Mouse (Mus musculus) right cerebral cortex, adult 18-20 months (tissue): Measurements from ENCODE around the gene Slc26a9.

Source experiments
- DNase-seq: peaks from one replicate; pipeline ENCODE4 v3.0.0; 2022; ENCODE audit warnings: mixed read lengths

The Slc26a9 gene

DNA sequence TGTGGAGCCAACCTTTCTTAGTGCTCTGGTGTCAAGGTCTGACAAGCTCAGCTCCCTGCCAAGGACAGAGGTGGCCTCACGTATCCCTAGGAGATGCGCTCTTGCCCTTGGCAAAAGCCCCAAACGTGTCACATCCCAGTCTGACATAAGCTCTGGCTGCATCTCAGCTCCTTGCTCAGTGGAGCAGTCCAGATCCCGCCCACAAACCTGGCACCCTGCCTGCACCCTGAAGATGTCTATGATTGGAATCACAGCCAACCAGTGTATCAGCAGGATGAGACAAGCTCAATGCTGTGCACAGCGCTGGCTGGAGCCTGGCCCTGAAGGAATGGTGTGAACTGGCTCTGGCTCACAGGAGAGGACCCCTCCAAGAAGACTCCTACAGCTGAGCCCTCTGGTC lies 6.6 kb upstream of the Slc26a9 start:
- DNase-seq: peak; percentile 96

DNA sequence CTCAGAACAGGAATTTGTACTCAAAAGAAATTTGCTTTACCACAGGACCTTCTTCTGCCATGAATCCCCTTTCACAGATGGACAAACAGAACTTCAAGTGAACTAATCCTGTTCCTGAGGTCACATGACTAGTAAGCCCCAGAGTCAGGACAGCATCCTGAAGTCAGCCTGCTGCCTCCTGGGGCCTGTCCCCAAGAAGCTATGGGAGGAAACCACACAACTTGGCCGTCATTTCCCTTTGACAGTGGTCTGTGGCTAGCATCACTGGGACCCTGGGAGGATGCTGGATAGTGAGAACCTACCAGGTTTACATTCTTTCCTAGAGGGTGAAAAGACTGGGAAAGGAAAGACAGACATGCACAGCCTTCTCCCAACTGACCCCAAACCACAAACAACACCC lies 5.1 kb upstream of the Slc26a9 start:
- DNase-seq: no peak

DNA sequence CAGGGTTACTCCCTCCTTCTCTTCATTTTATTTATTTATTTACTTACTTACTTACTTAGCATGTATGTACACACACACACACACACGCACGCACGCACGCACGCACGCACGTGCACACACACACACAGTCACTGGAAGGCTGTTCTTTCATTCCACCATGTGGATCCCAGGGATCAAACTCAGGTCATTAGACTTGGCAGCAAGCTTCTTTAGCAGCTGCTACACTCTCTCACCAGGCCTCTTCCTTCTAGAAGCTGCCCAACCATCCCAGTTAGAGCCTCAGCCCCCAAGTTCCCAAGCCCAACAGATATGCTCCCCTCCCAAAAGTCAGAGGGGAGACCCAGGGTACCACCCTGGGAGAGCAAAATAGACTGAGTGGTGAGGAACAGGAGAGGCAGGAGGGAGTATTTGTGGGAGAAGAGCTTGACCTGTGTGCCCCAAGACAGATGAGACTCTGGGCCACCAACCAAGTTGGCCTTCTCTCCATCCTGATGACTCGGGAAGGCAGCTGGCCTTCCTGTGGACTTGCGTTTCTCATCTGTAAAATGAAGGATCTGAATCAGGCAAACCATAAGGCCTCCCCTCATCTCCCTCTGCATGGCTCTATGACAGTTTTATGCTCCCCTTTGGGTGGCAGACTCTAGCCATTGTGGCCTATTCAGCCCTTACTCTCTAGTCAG lies 4.2 kb upstream of the Slc26a9 start:
- DNase-seq: no peak

DNA sequence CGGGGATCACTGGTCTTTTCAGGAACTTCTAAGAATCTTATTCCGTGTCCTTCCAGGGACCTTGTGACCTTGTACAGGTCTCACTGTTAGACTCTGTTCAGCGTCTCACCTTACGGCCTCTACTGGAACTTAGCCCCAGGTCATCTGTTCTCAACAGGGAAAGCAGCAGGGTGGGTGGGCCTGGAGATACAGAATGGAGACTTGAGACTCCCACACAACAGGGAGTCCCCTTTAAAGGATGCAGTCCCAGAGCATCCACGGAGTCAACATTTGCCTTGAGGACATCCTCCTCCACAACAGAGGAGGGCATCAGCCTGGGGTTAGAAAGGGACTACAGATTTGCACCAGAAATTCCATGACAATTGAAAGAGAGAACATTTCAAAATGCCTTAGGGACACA lies 1.6 kb downstream of the Slc26a9 start:
- DNase-seq: no peak

DNA sequence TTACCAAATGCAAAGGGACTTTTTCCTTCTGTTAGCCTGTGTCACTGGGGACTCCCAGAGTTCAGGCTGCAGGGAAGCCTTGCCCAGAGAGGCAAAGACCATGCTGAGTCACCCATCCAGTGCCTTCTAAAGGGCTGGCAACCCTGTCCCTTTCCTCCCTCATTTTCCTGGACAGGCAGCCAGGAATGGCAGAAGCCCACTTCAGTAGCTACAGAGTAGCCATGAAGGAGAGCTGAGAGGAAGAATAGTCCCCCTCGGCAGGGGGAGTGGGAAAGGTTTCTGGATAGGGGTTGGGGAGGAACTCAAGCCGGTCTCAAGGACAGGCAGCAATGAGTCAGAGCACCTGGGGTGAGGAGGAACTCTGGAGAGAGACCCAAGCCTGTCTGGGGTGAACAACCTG lies 3.9 kb downstream of the Slc26a9 start:
- DNase-seq: no peak

DNA sequence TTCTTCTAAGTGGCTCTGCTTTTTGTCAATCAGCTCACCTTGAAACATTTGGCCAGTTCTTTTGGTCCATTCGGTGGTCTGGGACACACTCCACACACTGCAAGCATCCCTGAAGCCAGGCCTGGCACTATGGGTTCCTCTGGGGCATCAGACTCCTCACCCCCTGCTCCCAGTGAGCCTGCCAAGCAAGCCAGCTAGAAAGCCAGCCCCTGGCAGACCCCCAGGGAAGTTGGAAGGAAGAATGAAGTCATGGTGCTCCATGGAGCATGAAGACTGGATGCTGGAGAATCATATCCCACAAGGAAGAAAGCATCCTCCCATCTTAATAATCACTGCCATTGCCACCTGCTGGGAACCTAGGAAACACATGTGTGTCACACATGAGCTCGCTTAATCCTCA lies 4.8 kb downstream of the Slc26a9 start:
- DNase-seq: no peak

DNA sequence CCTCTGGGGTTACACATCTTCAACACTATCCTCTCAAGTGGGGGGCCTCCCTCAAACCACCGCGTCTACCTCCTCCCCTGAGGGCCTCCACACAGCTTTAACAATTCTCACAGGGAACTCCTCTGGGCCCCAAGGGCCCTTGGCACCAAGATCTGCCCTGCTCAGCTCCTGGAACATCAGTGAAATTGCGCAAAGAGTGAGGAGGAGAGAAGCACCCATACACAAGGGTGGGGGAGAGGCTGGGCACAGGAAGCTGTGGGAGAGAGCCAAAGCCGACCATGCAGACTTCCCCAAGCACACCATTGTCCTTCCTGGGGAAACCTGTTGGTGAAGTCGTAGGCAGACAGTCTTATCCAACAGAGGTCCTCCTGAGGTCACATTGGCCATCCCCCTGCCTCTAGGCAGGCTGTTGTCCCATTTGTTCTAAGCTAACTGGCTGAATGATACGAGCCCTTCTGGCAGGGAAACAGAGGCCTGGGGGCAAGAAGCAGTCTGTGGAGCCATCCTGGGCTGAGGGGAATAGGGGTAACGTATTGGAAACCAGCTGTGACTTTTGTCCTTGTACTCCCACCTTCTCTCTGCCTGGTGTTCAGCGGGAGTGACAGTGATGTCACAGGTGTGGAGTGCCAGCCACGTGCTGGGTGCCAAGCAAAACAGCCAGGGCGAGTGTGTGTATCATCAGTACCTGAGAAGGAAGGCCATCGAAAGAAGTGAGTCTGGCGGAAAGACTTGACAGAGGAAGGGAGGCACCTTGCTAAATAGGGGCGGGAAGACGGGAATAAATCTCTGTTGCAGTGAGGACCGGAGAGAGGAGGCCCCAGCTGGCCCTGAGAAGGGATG lies 6.1 kb downstream of the Slc26a9 start:
- no peak for DNase-seq

DNA sequence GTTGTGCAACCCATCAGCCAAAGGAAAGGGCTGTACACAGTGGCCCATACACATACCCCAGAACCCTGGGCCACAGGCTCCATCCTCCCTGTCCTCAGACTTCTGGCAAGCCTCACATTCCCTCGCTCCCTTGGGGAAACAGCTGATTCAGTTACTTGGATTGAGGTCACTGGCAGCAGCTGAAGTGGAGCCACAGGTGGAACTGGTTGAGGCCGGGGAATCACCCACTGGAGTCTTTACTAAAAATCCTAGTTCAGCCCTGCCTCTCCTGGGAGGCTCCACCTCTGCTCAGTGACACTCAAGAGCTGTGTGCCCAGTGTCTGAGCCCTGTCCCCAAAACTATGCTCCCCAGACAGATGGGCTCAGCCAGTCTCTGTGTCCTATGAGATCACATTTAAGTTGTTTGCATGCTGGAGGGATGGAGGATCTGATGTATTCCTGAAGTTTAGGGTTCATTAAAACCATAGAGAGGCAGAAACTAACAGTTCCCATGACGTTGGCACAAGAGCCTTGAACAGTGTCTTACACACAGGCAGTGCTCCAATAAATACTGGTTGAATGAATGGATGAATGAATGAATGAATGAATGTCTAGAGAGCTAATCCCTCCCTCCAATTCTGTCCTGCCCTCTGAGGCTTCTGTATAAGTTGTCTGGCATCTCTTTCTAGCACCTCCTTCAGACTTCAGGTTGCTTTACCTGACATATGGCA lies 7.5 kb downstream of the Slc26a9 start:
- DNase-seq: no peak

DNA sequence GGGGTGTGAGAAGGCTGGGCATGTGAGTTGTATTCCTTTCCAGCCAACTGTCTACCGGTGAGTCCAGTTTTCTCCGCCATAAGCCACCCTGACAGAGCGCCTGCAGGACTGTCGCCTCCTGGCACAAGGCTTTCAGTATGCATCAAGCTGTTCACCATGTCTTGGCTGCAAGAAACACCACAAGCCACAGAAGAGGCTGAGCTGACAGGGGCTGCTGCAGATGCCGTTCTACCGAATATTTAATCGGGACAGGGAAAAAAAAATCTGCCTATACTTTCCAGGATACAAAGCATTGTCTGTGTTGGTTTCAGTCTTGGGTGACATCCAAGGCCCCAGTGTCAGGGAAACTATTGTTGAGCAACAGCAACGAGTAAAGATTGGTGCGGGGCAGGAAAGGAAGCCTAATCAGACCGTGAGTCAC lies 8.1 kb downstream of the Slc26a9 start:
- no peak for DNase-seq

DNA sequence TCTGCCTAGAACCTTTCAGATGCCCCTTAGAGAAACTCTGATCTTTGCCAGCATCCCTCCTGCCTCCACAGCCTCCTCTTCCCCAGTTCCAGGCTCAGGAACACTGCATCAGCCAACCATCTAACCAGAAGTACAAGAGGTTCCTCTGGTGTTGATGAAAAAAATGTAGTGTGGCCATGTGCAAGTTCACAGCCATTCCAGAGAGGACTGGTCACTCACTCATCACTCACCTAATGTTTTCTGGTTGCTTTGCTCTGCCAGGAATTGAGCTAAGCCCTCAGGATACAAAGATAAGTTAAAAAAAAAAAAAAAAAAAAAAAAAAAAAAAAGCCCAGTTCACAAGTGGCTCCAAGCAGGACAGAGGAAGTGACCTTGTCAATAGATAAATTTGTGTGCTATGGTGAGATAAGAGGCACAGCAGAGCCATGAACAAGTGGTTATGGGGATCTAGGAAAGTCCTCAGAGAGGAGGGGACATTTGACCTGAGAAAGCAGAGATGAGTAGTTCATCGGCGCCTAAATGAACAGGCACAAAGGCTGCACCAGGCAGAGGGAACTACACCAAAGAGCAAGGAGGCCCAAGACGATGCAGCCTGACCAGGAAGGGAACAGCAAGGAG lies 10.5 kb downstream of the Slc26a9 start:
- no peak for DNase-seq

DNA sequence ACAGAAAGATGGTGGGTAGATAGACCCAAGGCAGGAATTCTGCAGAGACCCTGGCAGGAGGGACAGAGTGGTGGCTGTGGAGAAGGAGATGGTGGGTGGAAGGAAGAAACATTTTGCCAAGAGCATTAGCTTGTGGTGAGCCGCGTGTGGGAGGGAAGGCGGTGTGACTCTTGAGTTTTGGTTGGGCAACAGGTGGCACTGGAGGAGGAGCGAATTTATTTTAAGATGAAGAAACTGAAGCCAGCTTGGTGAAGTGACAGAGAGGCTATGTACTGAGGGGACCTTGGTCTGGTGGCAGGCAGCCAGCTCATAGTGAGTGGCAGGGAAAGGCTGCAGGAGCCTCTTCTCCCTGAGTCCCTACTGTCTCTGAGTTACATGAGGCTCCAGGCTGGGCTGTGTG lies 11.1 kb downstream of the Slc26a9 start:
- DNase-seq: peak; percentile 76

DNA sequence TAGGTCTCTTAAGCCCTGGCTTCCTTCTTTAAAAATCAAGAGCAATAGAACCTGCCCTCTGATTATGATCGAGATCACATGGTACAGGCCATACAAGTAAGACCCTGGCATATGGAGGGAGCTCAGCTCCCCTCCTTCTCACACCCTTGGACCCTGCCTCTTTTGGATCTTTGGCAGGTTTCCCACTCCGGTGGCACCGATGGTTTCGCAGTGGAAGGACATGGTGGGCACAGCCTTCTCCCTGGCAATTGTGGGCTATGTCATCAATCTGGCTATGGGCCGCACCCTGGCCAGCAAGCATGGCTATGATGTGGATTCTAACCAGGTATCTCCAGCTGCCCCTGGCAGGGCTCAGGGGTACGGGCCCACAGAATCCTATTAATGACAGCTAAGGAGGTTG lies 13.4 kb downstream of the Slc26a9 start:
- no peak for DNase-seq

DNA sequence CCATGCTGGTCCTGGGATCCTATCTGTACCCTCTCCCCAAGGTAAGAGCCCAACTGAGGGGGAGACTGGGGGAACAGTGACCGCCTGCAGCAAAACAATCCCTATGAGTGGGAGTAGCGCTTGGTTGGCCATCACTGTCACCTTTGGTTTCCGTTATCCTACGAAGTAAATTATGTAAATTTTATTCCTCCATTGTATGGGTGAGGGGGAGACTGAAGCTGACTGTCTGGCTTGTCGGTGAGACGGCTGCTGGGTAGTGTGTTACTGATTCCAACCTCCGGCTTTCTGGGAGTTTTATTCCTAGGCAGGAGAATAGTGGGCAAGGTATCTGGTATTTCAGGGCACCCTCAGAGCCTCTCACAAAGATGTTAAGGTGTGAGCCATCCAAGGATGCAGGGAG lies 15.0 kb downstream of the Slc26a9 start:
- DNase-seq: no peak

DNA sequence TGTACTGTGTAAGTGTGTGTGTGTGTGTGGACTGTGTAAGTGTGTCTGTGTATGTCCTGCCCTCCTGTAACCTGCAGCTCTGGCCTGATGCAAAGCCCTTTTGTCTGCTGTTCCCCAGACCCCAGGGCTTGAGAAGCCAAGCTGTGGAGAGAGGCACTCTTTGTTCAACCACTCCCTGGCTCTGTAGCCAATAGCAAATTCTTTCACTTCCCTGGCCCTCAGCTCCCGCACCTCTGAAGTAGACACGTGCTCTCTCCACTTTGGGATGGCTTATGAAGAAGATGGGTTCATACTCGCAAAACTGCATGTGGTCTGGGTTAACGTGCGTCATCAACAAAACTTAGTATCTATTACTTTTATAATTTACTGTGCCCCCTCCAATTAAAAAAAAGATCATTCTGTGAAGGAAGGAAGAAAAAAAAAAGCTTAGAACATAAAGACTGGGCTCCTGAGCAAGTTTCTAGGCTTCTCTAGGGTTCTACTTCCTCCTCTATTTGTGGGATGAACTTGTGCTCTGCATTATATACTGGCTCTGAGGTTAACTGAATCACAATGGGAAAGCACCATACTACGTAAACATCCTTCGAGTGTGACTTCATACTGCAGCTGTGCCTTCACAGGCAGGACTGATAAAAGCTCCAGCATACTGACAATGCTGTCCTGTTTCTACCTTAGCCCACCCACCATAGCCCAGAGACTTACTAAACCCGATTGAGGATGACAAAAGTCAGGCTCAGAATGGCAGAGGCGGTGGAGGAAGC lies 16.0 kb downstream of the Slc26a9 start:
- DNase-seq: no peak

DNA sequence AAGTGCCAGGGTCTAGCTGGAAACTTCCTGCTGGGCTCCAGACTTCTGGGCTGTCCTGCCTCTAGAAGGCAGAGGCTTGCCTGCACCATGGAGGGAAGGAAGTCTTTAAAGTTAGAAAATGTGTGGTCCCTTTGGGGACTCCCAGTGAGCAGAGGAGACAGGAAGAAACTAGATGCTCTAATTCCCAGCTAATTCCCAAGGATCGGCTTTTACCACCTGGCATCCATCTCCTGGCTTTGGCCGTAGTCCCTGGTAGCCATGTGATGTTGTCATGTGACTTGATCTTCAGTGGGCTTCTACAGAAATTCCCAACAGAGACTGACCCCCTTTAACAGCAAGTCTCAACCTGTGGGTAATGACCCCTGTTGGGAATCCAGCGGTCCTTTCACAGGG lies 16.6 kb downstream of the Slc26a9 start:
- no peak for DNase-seq

DNA sequence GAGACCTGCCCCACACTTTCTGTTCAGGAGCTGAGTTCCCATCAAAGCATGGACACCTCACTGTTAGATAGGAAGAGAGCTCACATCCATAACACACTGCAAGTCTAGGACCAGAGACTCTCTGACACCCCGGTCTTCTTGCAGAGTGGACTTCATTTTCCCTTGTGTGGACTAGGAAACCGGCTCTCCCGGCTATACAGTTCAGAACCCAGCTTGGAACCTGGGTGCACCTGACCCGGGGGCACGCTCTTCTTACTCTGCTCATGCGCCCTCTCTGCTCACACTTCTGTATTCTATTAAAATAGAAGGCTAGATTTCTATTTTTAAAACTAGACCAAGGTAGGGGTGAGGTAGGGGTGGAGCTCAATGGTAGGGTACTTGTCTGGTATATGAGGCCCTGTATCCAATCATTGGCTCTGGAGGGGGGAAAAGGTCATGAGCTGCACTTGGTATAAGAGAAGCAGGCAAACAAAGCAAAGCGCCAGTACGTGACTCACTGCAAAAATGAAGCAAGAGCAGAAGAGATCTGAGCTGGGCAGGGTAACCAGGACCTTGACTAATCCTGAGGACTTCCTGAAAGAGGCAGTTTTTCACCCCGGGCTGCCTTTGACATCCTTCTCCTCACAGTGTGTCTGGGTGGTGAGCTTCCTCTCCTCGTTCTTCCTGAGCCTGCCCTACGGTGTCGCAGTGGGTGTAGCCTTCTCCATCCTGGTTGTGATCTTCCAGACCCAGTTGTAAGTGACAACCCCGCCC lies 17.4 kb downstream of the Slc26a9 start:
- no peak for DNase-seq

DNA sequence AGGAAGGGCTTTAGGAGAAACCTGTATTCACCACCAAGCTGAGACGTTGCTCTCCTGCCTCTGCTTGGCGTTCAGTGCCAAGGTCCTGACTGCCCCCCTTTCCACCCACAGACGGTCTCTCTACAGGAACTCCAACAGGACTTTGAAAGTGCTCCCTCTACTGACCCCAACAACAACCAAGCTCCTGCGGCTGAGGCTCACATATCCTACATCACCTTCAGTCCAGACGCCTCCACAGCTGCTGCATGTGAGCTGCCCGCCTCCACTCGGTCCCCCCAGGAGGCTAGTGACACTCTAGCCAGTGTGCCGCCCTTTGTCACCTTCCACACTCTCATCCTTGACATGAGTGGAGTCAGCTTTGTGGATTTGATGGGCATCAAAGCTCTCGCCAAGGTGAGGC lies 19.9 kb downstream of the Slc26a9 start:
- DNase-seq: no peak

DNA sequence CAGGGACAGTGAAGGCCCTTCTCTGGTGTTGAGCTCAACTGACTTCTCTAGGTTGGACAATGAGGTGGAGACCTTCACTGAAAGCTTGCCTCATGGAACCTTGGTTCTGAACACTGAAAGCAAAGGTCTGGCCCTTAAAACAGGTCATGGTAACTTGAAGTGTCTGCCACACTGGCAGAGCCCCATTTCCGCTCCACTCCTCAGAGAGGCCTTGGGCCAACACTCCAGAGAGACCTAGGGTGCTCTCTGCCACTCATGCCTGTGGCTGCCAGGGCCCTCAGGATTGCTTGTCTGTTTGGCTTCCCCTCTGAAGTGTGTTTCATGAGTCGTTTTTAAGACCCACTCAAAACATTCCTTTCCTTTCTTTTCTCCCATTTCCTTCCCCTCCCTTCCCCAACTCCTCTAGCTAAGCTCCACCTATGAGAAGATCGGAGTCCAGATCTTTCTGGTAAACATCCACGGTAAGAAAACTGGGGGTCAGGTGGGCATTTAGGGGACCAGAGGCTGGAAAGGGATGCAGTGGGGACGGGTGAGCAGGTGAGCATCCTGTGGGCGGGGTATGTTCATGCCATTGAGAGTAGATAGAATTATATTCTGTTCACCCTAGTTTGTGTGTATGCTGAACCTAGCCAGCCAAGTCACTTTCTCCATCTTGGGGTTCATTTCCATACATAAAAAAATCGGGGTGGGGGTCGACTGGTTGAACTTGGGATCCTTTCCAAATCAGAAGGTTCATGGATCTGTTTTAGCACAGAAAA lies 20.9 kb downstream of the Slc26a9 start:
- no peak for DNase-seq

DNA sequence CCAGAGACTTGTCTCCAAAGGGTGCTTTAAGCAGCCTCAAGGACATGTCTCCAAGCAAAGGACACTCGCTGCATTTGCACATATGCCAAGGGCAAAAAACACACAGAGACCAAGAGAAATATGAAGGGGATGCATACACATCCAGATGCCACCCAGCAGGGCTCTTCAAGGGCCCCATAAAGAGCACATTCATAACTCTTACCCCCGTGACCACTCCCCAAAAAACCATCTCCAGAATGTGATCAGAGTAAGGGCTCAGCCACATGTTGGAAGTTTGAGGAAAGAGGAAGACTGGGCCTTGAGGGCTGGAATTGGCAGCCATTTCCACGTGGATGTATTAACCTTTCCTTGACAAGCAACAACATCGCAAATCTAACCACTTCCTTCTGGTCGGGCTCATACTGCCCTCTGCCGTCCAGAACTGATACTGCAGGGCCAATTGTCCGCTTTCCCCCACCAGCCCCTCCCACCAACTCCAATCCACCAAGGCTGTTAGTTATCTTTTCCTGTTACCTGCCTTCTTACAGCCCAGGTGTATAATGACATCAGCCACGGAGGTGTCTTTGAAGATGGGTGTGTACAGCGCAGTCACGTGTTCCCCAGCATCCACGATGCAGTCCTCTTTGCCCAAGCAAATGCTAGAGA lies 21.7 kb downstream of the Slc26a9 start:
- peak; percentile 59 for DNase-seq

DNA sequence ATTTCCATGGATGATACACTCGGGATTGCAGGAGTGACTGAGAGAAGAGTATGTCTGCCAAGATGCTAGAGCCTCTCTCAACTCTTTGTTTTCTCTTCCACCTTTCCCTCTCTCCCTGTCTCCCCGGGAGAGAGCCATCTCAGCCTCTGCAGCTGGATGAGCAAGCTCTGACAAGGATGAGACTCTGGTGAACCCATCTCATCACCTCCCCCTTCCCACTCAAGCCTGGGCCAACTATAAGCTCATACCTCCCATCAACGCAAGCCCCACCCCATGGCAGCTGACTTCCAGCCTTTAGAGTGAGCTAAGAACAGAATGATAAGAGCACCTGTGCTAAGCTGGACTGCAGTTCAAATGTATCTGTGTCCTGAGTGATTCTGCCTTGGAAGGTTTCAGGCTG lies 25.5 kb downstream of the Slc26a9 start:
- DNase-seq: no peak

DNA sequence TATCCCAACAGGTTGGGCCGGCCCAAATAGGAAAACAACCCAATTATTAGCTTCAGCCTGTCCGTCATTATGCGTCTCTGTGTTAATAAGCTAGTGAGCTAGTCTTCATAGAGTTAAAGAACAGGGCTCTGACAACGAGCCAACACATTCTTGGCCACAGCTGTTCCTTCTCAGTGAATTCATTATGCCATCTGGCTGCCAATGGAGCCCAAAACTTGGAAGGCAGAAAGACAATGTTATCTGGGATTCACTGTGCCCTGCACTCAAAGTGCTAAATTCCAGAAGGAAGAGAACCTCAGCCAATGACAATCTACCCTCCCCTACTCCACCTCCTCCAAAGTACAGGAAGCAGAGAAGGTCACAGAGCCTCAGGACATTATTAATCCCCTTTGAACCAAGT lies 26.8 kb downstream of the Slc26a9 start:
- peak; percentile 85 for DNase-seq
